Mouse (Mus musculus) liver, embryonic 14.5 days (tissue): ENCODE measurements around the gene Mc3r.

Source experiments
- CTCF ChIP-seq: IDR thresholded peaks from 2 replicates; pipeline ENCODE4 v1.5.1; 2016; ENCODE audit warnings: antibody characterized with exemption, low read depth, control low read depth
- EP300 ChIP-seq: IDR thresholded peaks from 2 replicates; pipeline ENCODE4 v1.6.1; 2016; ENCODE audit warnings: antibody characterized with exemption, low read depth

DNA sequence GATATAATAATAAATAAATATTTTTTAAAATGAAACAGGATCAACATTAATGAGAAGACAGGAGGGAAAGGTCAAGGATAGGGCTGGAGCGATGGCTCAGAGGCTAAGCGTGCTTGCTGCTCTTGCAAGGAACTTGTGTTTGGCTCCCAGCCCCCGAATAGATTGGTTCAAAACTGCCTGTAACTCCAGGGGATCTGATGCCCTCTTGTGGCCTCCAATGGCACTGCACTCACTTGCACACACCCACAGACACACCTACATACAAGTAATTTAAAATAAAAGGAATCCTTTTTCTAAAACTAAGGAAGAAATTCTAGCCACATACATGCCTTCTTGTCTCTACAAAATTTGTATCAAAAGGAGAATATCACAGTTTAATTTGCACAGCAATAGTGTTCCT lies 20.5 kb upstream of the Mc3r start:
- TF ChIP-seq CTCF: peak; percentile 72
- TF ChIP-seq EP300: no peak
